Mouse (Mus musculus): Measurements from ENCODE around the gene Etl4.

- TF ChIP-seq CTCF (IDR thresholded peaks at IDR 0.05; ENCODE audit: extremely low read depth, insufficient read length, insufficient replicate concordance, low read depth, low read length) (no peak), POLR2A (IDR thresholded peaks at IDR 0.05; ENCODE audit: low read depth, low read length) (no peak)
These were observed 650.1 kb downstream of the Etl4 start for GRCm38 (mm10) chr2:20559723-20560122.

All from small intestine, adult 2 months (tissue).